24 mouse cellular contexts compared by ENCODE assay signal in the genomic region with DNA sequence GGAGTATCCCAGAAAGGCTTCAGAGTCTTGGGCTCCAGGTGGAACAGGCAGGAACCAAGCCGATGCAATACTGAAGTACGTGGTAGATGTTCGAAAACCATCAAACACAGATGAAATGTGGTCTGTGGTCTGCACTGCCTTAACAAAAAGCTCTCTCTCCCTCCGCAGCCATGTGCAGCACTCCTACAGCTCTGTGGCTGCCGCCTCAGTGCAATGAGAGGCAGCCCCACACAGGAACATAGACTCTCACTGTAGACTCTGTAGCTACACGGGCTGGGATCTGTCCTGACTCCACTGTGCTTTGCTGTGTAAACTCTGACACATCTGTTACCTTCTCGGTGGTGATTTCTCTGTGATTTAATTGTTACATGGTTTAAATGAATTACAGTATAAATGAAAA.
A peak's percentile ranks its signal among the peaks of the same experiment; 100 is the strongest.
DNase-seq lines count a peak whose midpoint lies in the region; ATAC-seq lines count a peak whose summit lies in the region.
"Had no signal": no experiment of that assay in that cellular context is flagged by ENCODE, and none has a peak within 500 bp of the region (broad histone marks: within the 10 kb centered on the region; RNA-seq: fewer than 3 reads in every experiment).

No protein-coding gene starts in this region.

- no peaks in the 10 kb centered on the region for H3K4me1 ChIP-seq in kidney, embryonic 16.5 days (ENCODE audit: insufficient read depth, low read length)
- H3K4me1 ChIP-seq: hindbrain, embryonic 10.5 days; limb, embryonic 10.5 days; midbrain, embryonic 13.5 days; neural tube, embryonic 15.5 days had no signal

- H3K9me3 ChIP-seq in kidney, embryonic 16.5 days (ENCODE audit: low read length), result no peaks in the 10 kb centered on the region; the same call in 1 of the 2 replicates
- H3K9me3 ChIP-seq: G1E; limb, embryonic 10.5 days; midbrain, embryonic 13.5 days; neural tube, embryonic 15.5 days had no signal

- H3K4me2 ChIP-seq in kidney, embryonic 16.5 days (replicated peaks; ENCODE audit: low read depth, low read length), result no peak overlapping the region
- H3K4me2 ChIP-seq: midbrain, embryonic 13.5 days; neural tube, embryonic 15.5 days had no signal

- no peaks in the 10 kb centered on the region for H3K27me3 ChIP-seq in kidney, embryonic 16.5 days (ENCODE audit: insufficient read depth, low read length)
- H3K27me3 ChIP-seq: midbrain, embryonic 13.5 days; neural tube, embryonic 15.5 days had no signal

- H3K4me3 ChIP-seq in kidney, embryonic 16.5 days (ENCODE audit: low read length), result no peak overlapping the region
- H3K4me3 ChIP-seq: heart, adult 2 months; hindbrain, embryonic 10.5 days; limb, embryonic 10.5 days; midbrain, embryonic 13.5 days; neural tube, embryonic 15.5 days had no signal

- H3K9ac ChIP-seq in kidney, embryonic 16.5 days (replicated peaks; ENCODE audit: low read length), result no peak overlapping the region
- H3K9ac ChIP-seq: liver, postnatal 0 days; midbrain, embryonic 13.5 days; neural tube, embryonic 15.5 days had no signal

- 58% methylated on average over 7 of the region's 7 CpGs for WGBS in kidney, embryonic 16.5 days

- H3K27ac ChIP-seq in kidney, embryonic 16.5 days (ENCODE audit: low read length), result peak overlapping the region; percentile 55; the same call in 1 of the 2 replicates
- H3K27ac ChIP-seq: heart, adult 2 months; hindbrain, embryonic 10.5 days; limb, embryonic 10.5 days; midbrain, embryonic 13.5 days; neural tube, embryonic 15.5 days had no signal

- peak; percentile 50 for ATAC-seq in frontal cortex, adult (ENCODE audit: low TSS enrichment)
- no peak for ATAC-seq in kidney, embryonic 16.5 days (ENCODE audit: low FRiP score, low TSS enrichment)
- ATAC-seq: liver, postnatal 0 days; midbrain, embryonic 13.5 days had no signal

- H3K36me3 ChIP-seq in kidney, embryonic 16.5 days (ENCODE audit: insufficient read depth, low read length), result no peaks in the 10 kb centered on the region
- H3K36me3 ChIP-seq: hindbrain, embryonic 10.5 days; limb, embryonic 10.5 days; midbrain, embryonic 13.5 days; neural tube, embryonic 15.5 days had no signal

- no peak for DNase-seq in frontal cortex, adult 2 months (ENCODE audit: extremely low spot score in 1 of 2, low spot score in 1 of 2)
- DNase-seq in kidney, postnatal 14 days, result no peak
- peak; percentile 38 for DNase-seq in testis, postnatal 10 days (ENCODE audit: low spot score)
- no peak for DNase-seq in testis, postnatal 14 days (ENCODE audit: low spot score)
- DNase-seq in left cerebral cortex, adult 11 months (ENCODE audit: low spot score), result no peak
- DNase-seq in adrenal gland, adult 8-10 months, result no peak
- DNase-seq: adrenal gland, postnatal 25 days; cerebellum, adult 11 months; cerebellum, postnatal 14 days; embryo, embryonic 11 days; gastrocnemius, postnatal 14 days; heart, adult 2 months; kidney, postnatal 25 days; layer of hippocampus, adult 9-11 months; liver, postnatal 0 days; lung, postnatal 10 days; right cerebral cortex, postnatal 25 days had no signal
